Mouse (Mus musculus) MEL (cell line): ENCODE results near the gene Gm3415. TPM values are rescaled to one million over a fixed set of nuclear protein-coding genes. Genes with fewer than 3 reads are reported as not detected.
"Not testable (repeated sequence)": the region's sequence is repeated elsewhere in the genome, so short reads cannot be mapped to it uniquely, and the experiment has no call there.

ENCODE experiments used
- DNase-seq: peaks from one replicate; pipeline ENCODE4 v3.0.0; 2011; ENCODE audit warnings: low read depth, low spot score
- H3K27ac ChIP-seq: 2 replicates; pipeline ENCODE4 v1.5.1; 2012; ENCODE audit warnings: low read depth, mild to moderate bottlenecking, control low read depth, low read length, moderate library complexity; ENCODE audit not compliant: control insufficient read depth
- H3K27me3 ChIP-seq, 2 experiments: fragments of 150-350 bp in 1 of 2; sonication (generic) in 1 of 2; 2 replicates each; pipeline ENCODE4 v1.6.1; 2012; ENCODE audit warnings: low read length in 2 of 2, mild to moderate bottlenecking in 2 of 2, improper control_type of control experiment in 1 of 2, moderate library complexity in 1 of 2; ENCODE audit not compliant: insufficient read depth in 2 of 2, control insufficient read depth in 1 of 2
- H3K36me3 ChIP-seq, 2 experiments: 2 replicates each; pipeline ENCODE4 v1.6.1; 2012 to 2014; ENCODE audit warnings: low read length in 2 of 2, improper control_type of control experiment in 1 of 2, inconsistent platforms in 1 of 2, mild to moderate bottlenecking in 1 of 2; ENCODE audit not compliant: insufficient read depth in 2 of 2, control insufficient read depth in 1 of 2
- H3K4me1 ChIP-seq, 2 experiments: fragments of 150-350 bp in 1 of 2; sonication (generic) in 1 of 2; 2 replicates each; pipeline ENCODE4 v1.6.1; 2012; ENCODE audit warnings: low read length in 2 of 2, improper control_type of control experiment in 1 of 2, mild to moderate bottlenecking in 1 of 2; ENCODE audit not compliant: insufficient read depth in 2 of 2, control insufficient read depth in 1 of 2
- H3K4me3 ChIP-seq, 2 experiments: fragments of 150-350 bp in 1 of 2; sonication (generic) in 1 of 2; 2 replicates each; pipeline ENCODE4 v1.5.1; 2012; ENCODE audit warnings: low read depth in 2 of 2, low read length in 2 of 2, mild to moderate bottlenecking in 2 of 2, moderate library complexity in 2 of 2, control low read depth in 1 of 2, improper control_type of control experiment in 1 of 2; ENCODE audit not compliant: control insufficient read depth in 1 of 2, insufficient read depth in 1 of 2
- H3K79me2 ChIP-seq: 2 replicates; pipeline ENCODE4 v1.6.1; 2012; ENCODE audit warnings: mild to moderate bottlenecking, low read length, moderate library complexity; ENCODE audit not compliant: control insufficient read depth, poor library complexity, insufficient read depth
- H3K9ac ChIP-seq: 2 replicates; pipeline ENCODE4 v1.6.1; 2012; ENCODE audit warnings: low read depth, mild to moderate bottlenecking, control low read depth, low read length, moderate library complexity; ENCODE audit not compliant: control insufficient read depth, poor library complexity, severe bottlenecking
- H3K9me3 ChIP-seq: fragments of 150-350 bp; sonication (generic); replicated peaks from 2 replicates; pipeline ENCODE4 v1.6.1; 2012; ENCODE audit warnings: mild to moderate bottlenecking, low read length, improper control_type of control experiment, moderate library complexity; ENCODE audit not compliant: insufficient read depth
- CTCF ChIP-seq, 3 experiments: IDR thresholded peaks in 2 of 3; conservative IDR thresholded peaks in 1 of 3; 2 replicates each; pipeline ENCODE4 v1.5.1; 2011 to 2012; ENCODE audit warnings: low read length in 3 of 3, low read depth in 2 of 3, mild to moderate bottlenecking in 2 of 3, improper control_type of control experiment in 1 of 3, inconsistent platforms in 1 of 3, mixed read lengths in 1 of 3, moderate library complexity in 1 of 3; ENCODE audit not compliant: control insufficient read depth in 1 of 3, insufficient read depth in 1 of 3, poor library complexity in 1 of 3, severe bottlenecking in 1 of 3
- ELF1 ChIP-seq: IDR thresholded peaks from 2 replicates; pipeline ENCODE4 v1.6.1; 2014; ENCODE audit warnings: low read depth, mild to moderate bottlenecking, inconsistent platforms, low read length, improper control_type of control experiment, moderate library complexity
- ETS1 ChIP-seq: IDR thresholded peaks from 2 replicates; pipeline ENCODE4 v1.6.1; 2012; ENCODE audit warnings: low read depth, mild to moderate bottlenecking, inconsistent platforms, low read length, improper control_type of control experiment, moderate library complexity
- GABPA ChIP-seq: IDR thresholded peaks from 2 replicates; pipeline ENCODE4 v1.6.1; 2012; ENCODE audit warnings: low read depth, mild to moderate bottlenecking, inconsistent platforms, low read length, improper control_type of control experiment, moderate library complexity
- HCFC1 ChIP-seq: IDR thresholded peaks from 2 replicates; pipeline ENCODE4 v1.6.1; 2012; ENCODE audit warnings: low read depth, mild to moderate bottlenecking, inconsistent platforms, low read length, improper control_type of control experiment, moderate library complexity
- MAFK ChIP-seq: IDR thresholded peaks from 2 replicates; pipeline ENCODE4 v1.6.1; 2011; ENCODE audit warnings: low read depth, mild to moderate bottlenecking, low read length, improper control_type of control experiment, borderline replicate concordance
- MAX ChIP-seq: IDR thresholded peaks from 2 replicates; pipeline ENCODE4 v1.6.1; 2011; ENCODE audit warnings: low read length, improper control_type of control experiment
- MYB ChIP-seq: IDR thresholded peaks from 2 replicates; pipeline ENCODE4 v1.6.1; 2011; ENCODE audit warnings: mild to moderate bottlenecking, low read depth, low read length, improper control_type of control experiment
- MYC ChIP-seq: IDR thresholded peaks from 2 replicates; pipeline ENCODE4 v1.6.1; 2011; ENCODE audit warnings: low read depth, mild to moderate bottlenecking, low read length, improper control_type of control experiment, moderate library complexity
- NRF1 ChIP-seq: IDR thresholded peaks from 2 replicates; pipeline ENCODE4 v1.6.1; 2014; ENCODE audit warnings: low read depth, mild to moderate bottlenecking, inconsistent platforms, low read length, improper control_type of control experiment, moderate library complexity; ENCODE audit not compliant: poor library complexity, insufficient read depth, severe bottlenecking
- RAD21 ChIP-seq: IDR thresholded peaks from 2 replicates; pipeline ENCODE4 v1.6.1; 2011; ENCODE audit warnings: mild to moderate bottlenecking, low read depth, low read length, improper control_type of control experiment
- SMC3 ChIP-seq: IDR thresholded peaks from 2 replicates; pipeline ENCODE4 v1.6.1; 2011; ENCODE audit warnings: low read depth, low read length, improper control_type of control experiment
- TCF12 ChIP-seq: IDR thresholded peaks from 2 replicates; pipeline ENCODE4 v1.6.1; 2014; ENCODE audit warnings: low read depth, mild to moderate bottlenecking, inconsistent platforms, low read length, improper control_type of control experiment, moderate library complexity
- ZKSCAN1 ChIP-seq: IDR thresholded peaks from 2 replicates; pipeline ENCODE4 v1.6.1; 2012; ENCODE audit warnings: low read depth, mild to moderate bottlenecking, inconsistent platforms, low read length, improper control_type of control experiment, moderate library complexity
- polyA plus RNA-seq, 2 experiments: library from polyadenylated mRNA; stranded (reverse) in 1 of 2; unstranded in 1 of 2; fragments of >175 nt in 1 of 2; fragments of >200 nt in 1 of 2; gene quantifications; 2 replicates each; pipeline versions ENCODE4 v1.2.1 to v1.2.4; 2012; ENCODE audit warnings: low replicate concordance in 2 of 2, low read depth in 1 of 2; ENCODE audit not compliant: insufficient read length in 2 of 2, insufficient read depth in 1 of 2, missing spikeins in 1 of 2
- total RNA-seq: library from RNA; depleted of rRNA; stranded (reverse); fragments of 300-350 nt; gene quantifications from 2 replicates; pipeline ENCODE4 v1.2.3, GENCODE M21; 2012; rRNA removed

The Gm3415 gene
- total RNA-seq: not detected in 2 replicates
- polyA plus RNA-seq: not detected

GRCm38 (mm10) chr5:146555836-146556235 lies at the start of gene Gm3415:
Gene Gm3415 (plus strand): TSS chr5:146556136.
- H3K36me3 ChIP-seq, H3K9me3 ChIP-seq, H3K27me3 ChIP-seq, H3K79me2 ChIP-seq, H3K27ac ChIP-seq, H3K9ac ChIP-seq, DNase-seq, H3K4me3 ChIP-seq, H3K4me1 ChIP-seq: not testable (repeated sequence)

GRCm38 (mm10) chr5:146513823-146514222 lies 42.1 kb upstream of the Gm3415 start, which contains the start of gene Gm3402:
Gene Gm3402 (plus strand): TSS chr5:146514123.
- not testable (repeated sequence) for H3K4me1 ChIP-seq, H3K36me3 ChIP-seq, DNase-seq, H3K4me3 ChIP-seq, H3K27me3 ChIP-seq, H3K79me2 ChIP-seq, H3K9ac ChIP-seq, H3K27ac ChIP-seq, H3K9me3 ChIP-seq

- not testable (repeated sequence) for H3K4me3 ChIP-seq, H3K79me2 ChIP-seq, H3K36me3 ChIP-seq, DNase-seq, H3K9me3 ChIP-seq, H3K27me3 ChIP-seq, H3K27ac ChIP-seq, H3K4me1 ChIP-seq, H3K9ac ChIP-seq
Measured at GRCm38 (mm10) chr5:146525501-146525900, 30.4 kb upstream of the Gm3415 start, which contains the start of gene Gm3404. Gene Gm3404 (plus strand): TSS chr5:146525801.

GRCm38 (mm10) chr5:146537347-146537746 lies 18.6 kb upstream of the Gm3415 start, which contains the start of gene Gm3409:
Gene Gm3409 (plus strand): TSS chr5:146537647.
- not testable (repeated sequence) for H3K9me3 ChIP-seq, DNase-seq, H3K79me2 ChIP-seq, H3K4me1 ChIP-seq, H3K4me3 ChIP-seq, H3K27ac ChIP-seq, H3K9ac ChIP-seq, H3K36me3 ChIP-seq, H3K27me3 ChIP-seq

- H3K27me3 ChIP-seq: no peaks in the 10 kb centered on the region
- H3K4me3 ChIP-seq: no peak overlapping the region
- no peaks in the 10 kb centered on the region for H3K36me3 ChIP-seq
- no peaks in the 10 kb centered on the region for H3K4me1 ChIP-seq
- H3K9me3 ChIP-seq: no peaks in the 10 kb centered on the region
- no peak overlapping the region for H3K9ac ChIP-seq
- no peaks in the 10 kb centered on the region for H3K79me2 ChIP-seq
- H3K27ac ChIP-seq: no peak overlapping the region
- no peak for DNase-seq
- TF ChIP-seq SMC3 (no peak), CTCF (IDR thresholded peaks at IDR 0.05 in 2 of 3, conservative IDR thresholded peaks at IDR 0.05 in 1 of 3; ENCODE audit: control insufficient read depth in 1 of 3, insufficient read depth in 1 of 3, low read depth in 2 of 3, low read length in 3 of 3, poor library complexity in 1 of 3, severe bottlenecking in 1 of 3) (no peak), MAFK (no peak), MAX (no peak), MYB (no peak), GABPA (no peak), MYC (no peak), TCF12 (no peak), ETS1 (no peak), HCFC1 (no peak), ELF1 (no peak), RAD21 (no peak), ZKSCAN1 (no peak), NRF1 (no peak)
Measured at GRCm38 (mm10) chr5:146564259-146564658, 8.3 kb downstream of the Gm3415 start.
